Mouse (Mus musculus) adipocyte (in vitro differentiated cells): Measurements from ENCODE around the gene Cep250.

Experiments used
- DNase-seq: peaks from one replicate; pipeline ENCODE4 v3.0.0-alpha.2; 2016; ENCODE audit warnings: low spot score

Gene Cep250

GRCm38 (mm10) chr2:155962991-155963390 is 6.7 kb downstream of the Cep250 start:
- peak; percentile 40 for DNase-seq

- no peak for DNase-seq
These were observed 17.1 kb downstream of the Cep250 start for GRCm38 (mm10) chr2:155973348-155973747.

GRCm38 (mm10) chr2:155974087-155974731 is 18.0 kb downstream of the Cep250 start:
- DNase-seq, result no peak

GRCm38 (mm10) chr2:155979328-155979991 is 23.2 kb downstream of the Cep250 start:
- no peak for DNase-seq

GRCm38 (mm10) chr2:155985776-155986175 is 29.5 kb downstream of the Cep250 start:
- DNase-seq, result no peak

- no peak for DNase-seq
These were observed 30.9 kb downstream of the Cep250 start for GRCm38 (mm10) chr2:155987131-155987530.

GRCm38 (mm10) chr2:155989085-155989484 is 32.8 kb downstream of the Cep250 start:
- DNase-seq, result no peak

- DNase-seq, result no peak
These were observed 34.9 kb downstream of the Cep250 start for GRCm38 (mm10) chr2:155991151-155991550.

GRCm38 (mm10) chr2:155991863-155992321 is 35.6 kb downstream of the Cep250 start:
- DNase-seq, result no peak

- DNase-seq, result no peak
These were observed 49.1 kb downstream of the Cep250 start for GRCm38 (mm10) chr2:156005393-156005792.

GRCm38 (mm10) chr2:156007888-156008532 is 51.8 kb downstream of the Cep250 start, which contains the start of the genes 6430550D23Rik and Ergic3:
6430550D23Rik (minus strand) TSS chr2:156007977.
Ergic3 (plus strand) TSS chr2:156008045.
- DNase-seq, result peak; percentile 98

GRCm38 (mm10) chr2:156018106-156018505 is 61.8 kb downstream of the Cep250 start:
- DNase-seq, result no peak

GRCm38 (mm10) chr2:156021219-156021618 is 65.0 kb downstream of the Cep250 start:
- no peak for DNase-seq

GRCm38 (mm10) chr2:156021765-156022164 is 65.5 kb downstream of the Cep250 start:
- DNase-seq, result no peak

- peak; percentile 67 for DNase-seq
These were observed 69.2 kb downstream of the Cep250 start for GRCm38 (mm10) chr2:156025482-156025881.

GRCm38 (mm10) chr2:156039390-156039789 is 83.1 kb downstream of the Cep250 start:
- no peak for DNase-seq

- no peak for DNase-seq
These were observed 86.6 kb downstream of the Cep250 start for GRCm38 (mm10) chr2:156042903-156043302.

- DNase-seq, result no peak
These were observed 91.7 kb downstream of the Cep250 start for GRCm38 (mm10) chr2:156047929-156048328.
